Mouse (Mus musculus) lung, postnatal 0 days (tissue): ENCODE results near the gene Dpt.

Experiments used
- CTCF ChIP-seq: IDR thresholded peaks from 2 replicates; pipeline ENCODE4 v1.5.1; 2016; ENCODE audit warnings: antibody characterized with exemption, mild to moderate bottlenecking
- EP300 ChIP-seq: IDR thresholded peaks from 2 replicates; pipeline ENCODE4 v1.6.1; 2016; ENCODE audit warnings: antibody characterized with exemption, mild to moderate bottlenecking, control low read depth

GRCm38 (mm10) chr1:164811296-164811695 is 14.9 kb downstream of the Dpt start:
- TF ChIP-seq CTCF (no peak), EP300 (no peak)
